Mouse (Mus musculus) olfactory bulb, adult 2 months (tissue): ENCODE results near the gene Gm6034.
"Not testable (repeated sequence)": the region's sequence is repeated elsewhere in the genome, so short reads cannot be mapped to it uniquely, and the experiment has no call there.

Experiments used
- CTCF ChIP-seq: fragments of 200-500 bp; IDR thresholded peaks from 2 replicates; pipeline ENCODE4 v1.5.1; 2012; ENCODE audit warnings: low read depth, mild to moderate bottlenecking, low read length, moderate library complexity; ENCODE audit not compliant: insufficient read depth
- POLR2A ChIP-seq: fragments of 200-500 bp; IDR thresholded peaks from 2 replicates; pipeline ENCODE4 v1.6.1; 2012; ENCODE audit warnings: mild to moderate bottlenecking, low read depth, low read length, moderate library complexity; ENCODE audit not compliant: insufficient read depth

DNA sequence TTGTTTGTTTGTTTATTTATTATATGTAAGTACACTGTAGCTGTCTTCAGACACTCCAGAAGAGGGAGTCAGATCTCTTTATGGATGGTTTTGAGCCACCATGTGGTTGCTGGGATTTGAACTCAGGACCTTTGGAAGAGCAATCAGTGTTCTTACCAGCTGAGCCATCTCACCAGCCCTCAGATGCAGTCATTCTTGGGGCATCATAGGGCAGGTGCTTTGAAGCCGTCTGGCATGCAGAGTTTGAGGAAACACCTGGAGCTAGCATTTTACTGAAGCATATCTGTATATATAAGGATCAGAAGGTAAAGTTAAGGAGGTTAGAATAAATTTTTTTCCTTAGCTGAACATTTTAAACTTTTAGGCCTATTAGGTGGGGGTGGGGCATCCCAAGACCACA, 43.2 kb downstream of the Gm6034 start:
- TF ChIP-seq CTCF, POLR2A: not testable (repeated sequence)
